Mouse (Mus musculus) cerebellum, postnatal 14 days (tissue): ENCODE results near the gene Hspg2.

Experiments used
- DNase-seq, 2 experiments: peaks; one replicate each; pipeline ENCODE4 v3.0.0; 2021; ENCODE audit warnings: mixed read lengths in 2 of 2

Gene Hspg2

DNA sequence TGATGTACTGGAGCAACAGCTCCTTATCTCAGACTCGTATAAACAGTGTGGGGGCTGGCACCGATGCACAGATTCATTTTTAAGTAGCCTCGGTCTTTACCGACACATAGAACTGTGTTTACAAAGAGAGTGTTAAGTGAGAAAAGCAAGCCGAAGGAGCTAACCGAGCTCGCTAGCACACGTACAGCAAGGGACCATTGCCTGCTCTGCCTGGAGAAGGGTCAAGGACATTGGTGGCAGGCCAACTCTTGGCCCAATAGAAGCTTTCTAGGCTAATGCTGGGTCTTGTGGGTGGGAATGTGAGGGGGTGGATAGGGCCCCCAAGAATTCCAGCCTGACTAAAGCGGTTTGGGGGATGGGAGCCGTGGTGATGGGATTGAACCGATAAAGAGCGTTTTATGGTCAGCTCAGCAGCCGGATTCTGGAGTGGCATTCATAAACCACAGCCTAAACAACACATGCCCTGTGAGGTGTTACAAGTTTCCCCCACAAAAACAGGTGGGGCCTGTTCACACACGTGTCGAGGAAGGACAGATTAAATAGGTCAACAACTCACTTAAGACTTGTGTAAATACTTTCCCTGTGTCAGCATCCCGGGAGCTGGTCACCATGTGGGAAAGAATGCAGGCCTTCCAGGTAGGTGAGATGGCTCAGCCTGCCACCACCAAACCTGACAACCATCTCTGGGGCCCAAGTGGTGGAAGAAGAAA, 6.4 kb upstream of the Hspg2 start:
- no peak for DNase-seq

GRCm38 (mm10) chr4:137465125-137465787, 3.3 kb upstream of the Hspg2 start:
- no peak for DNase-seq

DNA sequence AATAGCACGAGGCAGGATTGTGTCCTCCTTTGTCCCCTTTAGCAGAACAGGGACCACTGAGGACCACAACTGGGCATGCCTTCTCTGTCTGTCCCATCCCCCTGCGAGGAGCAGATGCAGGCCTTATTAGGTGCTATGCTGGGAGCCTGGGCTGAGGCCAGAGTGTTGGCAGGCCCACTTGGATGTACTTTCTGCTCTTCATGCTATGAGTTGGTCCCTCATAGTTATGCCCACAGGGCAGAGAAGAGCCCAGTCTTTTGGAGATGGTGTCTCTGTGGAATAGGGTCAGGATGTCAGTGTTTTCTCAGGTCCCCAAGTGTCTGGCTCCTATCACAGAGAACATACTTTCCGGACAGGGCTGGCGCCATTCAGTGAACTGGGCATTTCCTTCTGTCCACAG, 1.6 kb upstream of the Hspg2 start:
- no peak for DNase-seq

- no peak for DNase-seq
Observed at GRCm38 (mm10) chr4:137467525-137467924, 1.0 kb upstream of the Hspg2 start.

- DNase-seq, result peak; percentile 39 to 46
Observed at GRCm38 (mm10) chr4:137469081-137469844, 694 bp downstream of the Hspg2 start.

DNA sequence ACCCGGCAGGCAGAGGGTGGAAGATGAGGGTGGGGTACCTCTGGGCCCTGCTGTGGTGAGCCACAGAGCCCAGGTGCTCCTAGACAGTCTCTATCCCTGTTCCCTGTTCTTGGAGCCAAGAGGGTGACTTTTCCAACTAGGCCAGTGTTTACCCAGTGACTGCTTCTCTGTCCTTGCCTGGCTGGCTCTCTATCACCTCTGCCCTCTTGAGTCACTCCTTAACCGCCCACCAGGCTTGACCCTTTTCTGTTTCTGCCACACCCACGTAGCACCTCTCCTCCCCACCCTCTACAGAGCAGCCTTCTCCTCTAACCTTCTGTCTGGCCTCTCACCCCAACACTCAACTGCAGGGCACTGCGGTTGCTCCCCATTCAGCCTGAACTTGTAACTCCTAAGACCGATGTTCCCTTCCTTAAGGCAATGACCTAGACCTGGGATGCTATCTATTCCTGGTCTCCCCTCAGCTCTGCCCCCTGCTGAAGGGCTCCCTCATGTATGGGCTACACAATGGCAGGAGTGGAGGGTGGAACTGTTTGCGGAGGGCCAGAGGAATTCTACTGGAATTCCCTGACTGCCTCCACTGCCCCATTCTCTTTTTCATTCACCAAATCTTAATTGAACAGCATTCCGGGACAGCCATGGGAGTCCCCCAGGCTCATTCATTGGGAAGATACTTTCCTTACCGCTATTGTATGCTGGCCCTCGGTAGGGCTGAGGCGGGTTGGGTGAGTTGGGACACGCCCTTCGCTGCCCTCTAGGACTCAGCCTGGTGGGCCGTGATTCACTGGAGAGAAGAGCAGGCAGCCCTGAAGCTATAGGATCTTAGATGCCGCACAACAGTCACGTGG, 1.5 kb downstream of the Hspg2 start:
- no peak for DNase-seq

DNA sequence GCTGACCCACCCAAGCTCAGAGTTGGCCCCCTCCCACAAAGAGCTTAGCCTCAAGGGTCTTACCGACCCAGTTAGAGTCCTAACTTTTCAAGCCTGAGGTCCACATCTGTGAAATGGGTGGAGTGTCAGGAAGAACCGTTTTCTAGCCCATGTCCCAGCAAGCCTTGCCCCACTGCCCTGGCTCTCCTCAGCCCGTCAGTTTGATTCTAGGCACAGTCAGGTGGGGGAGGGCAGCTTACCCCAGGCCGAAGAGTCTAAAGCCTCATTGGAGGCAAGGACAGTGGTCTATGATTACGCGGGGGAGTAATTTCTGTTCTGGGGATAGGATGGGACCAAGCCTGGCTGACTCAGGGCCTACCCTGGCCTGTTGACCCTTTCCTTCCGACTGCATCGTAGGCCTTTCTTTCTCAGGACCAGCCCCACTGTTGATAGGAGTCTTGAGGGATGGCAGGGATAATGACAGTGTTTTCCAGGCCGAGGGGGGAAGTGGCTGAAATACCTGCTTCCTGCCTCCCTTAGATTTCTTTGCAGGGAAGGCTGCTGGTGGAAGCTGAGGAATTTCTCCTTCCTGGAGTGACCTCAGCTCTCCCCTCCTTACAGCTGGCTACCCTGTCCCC, 2.2 kb downstream of the Hspg2 start:
- DNase-seq, result no peak

GRCm38 (mm10) chr4:137471326-137471725, 2.8 kb downstream of the Hspg2 start:
- DNase-seq, result no peak

- DNase-seq, result no peak
Observed at GRCm38 (mm10) chr4:137473240-137473639, 4.7 kb downstream of the Hspg2 start.

DNA sequence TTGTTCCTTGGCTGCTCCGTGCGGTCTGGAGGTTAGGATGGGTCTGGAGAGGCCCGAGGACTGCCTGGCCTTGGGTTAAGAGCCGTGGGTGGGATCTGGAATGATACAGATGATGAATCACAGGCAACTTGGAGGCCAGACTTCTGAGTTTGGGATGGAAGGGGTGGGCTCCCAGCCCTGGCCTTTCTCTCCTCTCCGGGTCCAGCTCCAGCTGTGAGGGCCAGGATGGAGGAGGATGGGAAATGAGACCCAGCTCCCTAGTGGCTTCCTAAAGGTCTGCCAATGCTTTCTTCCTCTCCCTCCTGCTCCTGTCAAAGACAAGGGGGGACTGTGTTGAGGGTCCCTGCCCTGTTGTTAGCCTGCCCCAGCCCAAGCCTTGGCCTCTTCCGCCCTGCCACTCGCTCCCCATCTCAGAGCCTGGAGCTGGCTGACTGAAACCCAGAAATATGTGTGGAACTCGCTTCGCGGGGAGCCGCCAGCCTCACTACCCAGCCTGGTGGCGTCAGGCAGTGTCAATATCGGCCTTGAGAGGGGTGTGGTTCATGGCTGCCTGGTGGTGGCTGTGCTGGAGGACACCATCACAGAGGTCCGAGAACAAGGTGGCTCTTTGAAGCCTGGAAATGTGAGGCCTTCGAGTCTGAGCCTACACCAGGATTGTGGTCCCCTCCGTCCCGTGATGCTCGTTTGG, 5.3 kb downstream of the Hspg2 start:
- DNase-seq, result no peak

DNA sequence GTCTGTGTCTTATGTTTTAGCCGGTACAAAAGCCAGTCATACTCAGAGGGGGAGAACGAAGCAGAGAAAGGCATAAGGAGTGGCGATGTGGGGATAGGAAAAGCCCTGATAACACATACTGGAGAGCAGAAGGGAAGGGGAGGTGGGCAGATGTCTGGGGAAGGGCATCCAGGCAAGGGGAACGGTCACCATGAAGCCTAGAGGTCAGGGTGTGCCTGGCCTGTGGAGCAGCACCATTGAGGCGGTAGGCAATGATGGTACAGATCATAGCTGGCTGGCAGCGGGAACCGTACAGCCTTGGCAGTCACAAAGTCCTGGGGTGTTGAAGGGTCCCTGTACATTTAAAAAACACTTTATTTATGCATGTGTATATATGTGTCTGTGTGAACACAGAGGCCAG, 6.1 kb downstream of the Hspg2 start:
- DNase-seq, result no peak

GRCm38 (mm10) chr4:137475271-137476050, 6.9 kb downstream of the Hspg2 start:
- no peak for DNase-seq

DNA sequence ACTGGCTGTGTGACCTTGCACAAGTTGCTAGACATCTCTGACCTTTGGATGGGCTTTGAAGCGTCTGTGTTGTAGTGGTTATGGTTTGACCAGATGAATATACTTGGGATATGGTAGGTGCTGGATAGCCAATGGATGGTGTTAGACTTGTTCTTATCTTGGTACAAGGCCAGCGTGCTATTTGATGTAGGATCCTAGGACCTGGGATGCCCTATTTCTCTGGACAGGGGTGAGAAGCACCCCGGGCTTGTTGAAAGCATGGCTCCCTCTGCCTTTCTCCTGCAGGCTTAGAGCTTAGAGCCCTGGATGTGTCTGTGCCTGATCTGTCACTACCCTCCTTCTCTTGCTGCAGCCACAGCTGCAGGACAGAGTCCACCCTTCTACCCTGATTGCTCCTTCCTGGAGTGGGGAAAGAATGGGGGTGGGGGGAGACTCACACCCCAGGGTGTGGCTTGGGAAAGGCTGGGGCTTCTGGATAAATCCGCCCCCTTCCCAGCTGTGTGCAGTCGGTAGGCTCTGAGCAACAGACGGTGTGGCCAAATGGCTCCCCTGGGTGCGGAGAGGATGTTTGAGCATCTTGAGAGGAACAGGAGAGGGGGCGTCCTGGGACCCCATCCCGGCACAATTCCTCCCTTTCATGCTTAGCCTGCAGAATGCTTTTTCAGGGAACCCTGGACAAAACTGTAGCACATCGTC, 7.6 kb downstream of the Hspg2 start:
- no peak for DNase-seq

DNA sequence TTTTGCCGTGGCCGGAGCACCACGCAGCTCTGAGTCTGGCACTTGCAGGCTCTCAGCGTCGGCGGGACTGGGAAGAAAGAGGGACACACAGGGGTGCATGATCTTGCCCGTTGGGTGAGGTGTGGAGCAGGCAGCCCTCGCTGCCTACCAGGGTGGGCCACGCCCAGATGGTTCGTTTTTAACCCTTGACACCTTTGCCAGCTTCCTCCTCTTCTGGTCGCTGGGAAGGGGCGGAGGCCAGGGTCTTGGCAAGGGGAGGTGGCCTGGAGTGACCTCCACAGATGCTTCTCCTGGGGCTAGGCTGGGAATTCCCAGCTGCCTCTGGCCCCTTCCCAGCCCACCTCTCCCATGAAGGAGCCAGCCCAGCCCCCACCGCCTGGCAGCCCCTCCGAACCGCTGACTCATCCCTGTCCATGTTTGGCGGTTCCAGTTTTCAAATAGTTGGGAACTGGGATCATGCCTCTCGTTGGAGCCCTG, 8.2 kb downstream of the Hspg2 start:
- peak in 1 of 2 experiments; percentile 55 for DNase-seq

DNA sequence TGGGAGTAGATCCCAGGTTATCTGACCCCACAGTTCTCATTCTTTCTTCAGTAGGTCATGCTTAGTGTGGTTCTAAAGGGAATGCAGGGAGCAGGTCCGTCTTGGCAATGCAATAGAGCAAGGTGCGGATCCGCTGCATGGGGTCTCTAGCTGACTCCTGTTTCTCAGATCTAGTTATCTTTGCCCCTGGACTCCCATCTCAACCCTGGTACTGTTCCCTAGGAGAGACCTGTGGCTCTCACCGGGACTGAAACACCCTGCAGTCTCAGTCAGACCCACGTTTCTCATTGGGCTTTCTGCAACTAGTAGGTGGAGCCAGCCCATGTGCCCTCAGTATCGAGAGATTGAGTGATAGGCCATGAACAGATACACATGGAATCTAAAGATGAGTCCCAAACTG, 9.0 kb downstream of the Hspg2 start:
- no peak for DNase-seq

DNA sequence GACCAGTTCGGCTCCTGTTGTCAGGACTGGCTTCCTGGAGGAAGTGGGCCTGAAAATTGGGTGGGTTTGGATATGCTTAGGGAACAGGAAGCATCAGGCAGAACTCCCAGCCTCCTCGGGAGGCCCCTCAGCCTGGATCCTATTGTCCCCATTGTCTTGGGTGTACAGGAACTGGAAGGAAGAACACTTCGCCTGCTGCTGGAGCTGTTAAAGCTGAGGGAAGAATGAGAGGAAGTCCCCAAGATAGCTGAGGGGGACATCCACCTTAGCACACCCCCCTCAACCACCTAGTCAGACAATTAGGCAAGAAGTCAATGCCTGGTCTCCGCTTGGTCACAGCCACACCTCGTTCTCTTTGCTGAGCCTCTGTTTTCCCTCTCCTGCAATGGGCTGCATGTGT, 9.7 kb downstream of the Hspg2 start:
- no peak for DNase-seq

GRCm38 (mm10) chr4:137479757-137480156, 11.2 kb downstream of the Hspg2 start:
- no peak for DNase-seq

DNA sequence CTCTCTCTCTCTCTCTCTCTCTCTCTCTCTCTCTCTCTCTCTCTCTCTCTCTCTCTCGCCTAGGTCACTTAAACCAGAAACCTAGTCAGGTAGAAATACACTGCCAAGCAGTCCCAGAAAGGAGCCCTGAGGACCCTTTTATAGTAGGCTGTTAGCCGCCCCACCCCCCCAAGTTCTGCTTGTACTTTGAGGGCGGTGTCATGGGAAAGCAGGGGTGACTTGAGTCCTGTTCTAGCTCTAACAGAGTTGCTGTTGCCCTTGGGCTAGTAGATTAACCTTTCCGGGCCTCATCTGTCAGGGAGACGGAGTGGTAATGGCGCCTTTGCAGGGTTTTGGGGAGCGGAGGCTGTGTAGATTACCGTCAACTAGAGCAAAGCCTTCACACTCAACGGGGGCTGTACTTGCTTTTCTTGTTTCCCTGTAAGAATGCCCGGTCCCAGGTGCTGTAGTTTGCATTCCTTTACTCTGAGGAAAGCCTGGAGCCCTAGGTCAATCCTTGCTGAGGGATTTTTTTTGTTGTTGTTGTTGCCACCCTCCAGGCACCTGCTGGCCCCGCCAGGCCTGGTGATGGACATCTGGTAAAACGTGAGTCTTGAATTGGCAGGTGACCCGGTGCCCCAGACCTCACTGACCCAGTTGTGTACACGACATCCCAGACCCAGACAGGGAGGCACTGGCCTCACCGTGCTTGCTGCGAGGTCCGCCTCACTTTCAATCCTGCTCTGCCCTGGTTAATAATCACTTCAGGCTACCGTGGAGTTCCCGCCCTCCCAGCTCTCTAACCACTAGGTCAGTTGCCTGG, 11.8 kb downstream of the Hspg2 start:
- no peak for DNase-seq

DNA sequence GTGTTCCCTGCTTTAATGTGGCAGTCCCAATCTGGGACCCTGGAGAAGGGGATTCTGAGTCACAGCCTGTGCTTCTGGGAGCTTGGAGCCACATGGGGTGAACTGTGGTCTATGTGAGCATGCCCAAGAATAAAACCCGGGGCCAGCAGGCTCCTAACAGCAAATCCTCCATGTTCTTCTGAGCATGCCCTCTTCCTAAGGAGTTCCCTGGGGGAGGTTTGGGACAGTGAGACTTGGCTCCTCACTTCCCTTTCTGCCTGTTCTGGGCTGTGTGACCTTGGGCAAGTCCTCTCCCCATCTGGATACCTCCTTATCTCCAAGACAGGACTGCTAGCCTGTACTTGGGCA, 12.4 kb downstream of the Hspg2 start:
- no peak for DNase-seq
